Mouse (Mus musculus) lung, postnatal 0 days (tissue): ENCODE measurements at regions not wholly inside any gene's neighbourhood (a gene's known extent, or its start where the extent isn't known, plus 50 kb on each side); places are given as distances from the start of the nearest gene placed in this dataset.

Experiments
- CTCF ChIP-seq: IDR thresholded peaks from 2 replicates; pipeline ENCODE4 v1.5.1; 2016; ENCODE audit warnings: antibody characterized with exemption, mild to moderate bottlenecking
- EP300 ChIP-seq: IDR thresholded peaks from 2 replicates; pipeline ENCODE4 v1.6.1; 2016; ENCODE audit warnings: antibody characterized with exemption, mild to moderate bottlenecking, control low read depth

- TF ChIP-seq CTCF, result no peak
- TF ChIP-seq EP300, result no peak
These were observed 210.7 kb upstream of the Sp8 start for GRCm38 (mm10) chr12:118635456-118635855.
